Mouse (Mus musculus) hindbrain, postnatal 0 days (tissue): ENCODE data around the gene Olfr1394. TPM values are rescaled to one million over a fixed set of nuclear protein-coding genes. Genes with fewer than 3 reads are reported as not detected.
"Not testable (repeated sequence)": the region's sequence is repeated elsewhere in the genome, so short reads cannot be mapped to it uniquely, and the experiment has no call there.

Experiments
- ATAC-seq: fragments of 200-750 bp; cut with Nextera tagmentation; 2 replicates; pipeline ENCODE4 v1.8.0; 2017; ENCODE audit warnings: mild to moderate bottlenecking, moderate TSS enrichment, moderate library complexity
- DNase-seq: peaks from one replicate; pipeline ENCODE4 v3.0.0-alpha.2; 2015; ENCODE audit warnings: low spot score
- H3K27ac ChIP-seq: fragments of 300-500 bp; sonication (generic); 2 replicates; pipeline ENCODE4 v1.5.1; 2014; ENCODE audit warnings: mild to moderate bottlenecking
- H3K27me3 ChIP-seq: fragments of 300-500 bp; sonication (generic); 2 replicates; pipeline ENCODE4 v1.6.1; 2014; ENCODE audit warnings: low read length, mixed read lengths; ENCODE audit not compliant: insufficient read depth
- H3K36me3 ChIP-seq: fragments of 300-500 bp; sonication (generic); 2 replicates; pipeline ENCODE4 v1.6.1; 2014; ENCODE audit warnings: low read length, mixed read lengths; ENCODE audit not compliant: insufficient read depth
- H3K4me1 ChIP-seq: fragments of 300-500 bp; sonication (generic); 2 replicates; pipeline ENCODE4 v1.6.1; 2014; ENCODE audit warnings: antibody characterized with exemption, low read length, mixed read lengths; ENCODE audit not compliant: insufficient read depth
- H3K4me2 ChIP-seq: fragments of 300-500 bp; sonication (generic); 2 replicates; pipeline ENCODE4 v1.6.1; 2014; ENCODE audit warnings: low read depth, mild to moderate bottlenecking, low read length, moderate library complexity, mixed read lengths
- H3K4me3 ChIP-seq: fragments of 300-500 bp; sonication (generic); 2 replicates; pipeline ENCODE4 v1.5.1; 2014; ENCODE audit warnings: low read length
- H3K9ac ChIP-seq: fragments of 300-500 bp; sonication (generic); replicated peaks from 2 replicates; pipeline ENCODE4 v1.6.1; 2014; ENCODE audit warnings: mild to moderate bottlenecking, low read length, moderate library complexity, mixed read lengths
- H3K9me3 ChIP-seq: fragments of 300-500 bp; sonication (generic); 2 replicates; pipeline ENCODE4 v1.6.1; 2016; ENCODE audit warnings: low read length, mixed read lengths
- CTCF ChIP-seq: IDR thresholded peaks from 2 replicates; pipeline ENCODE4 v1.5.1; 2016; ENCODE audit warnings: antibody characterized with exemption, control low read depth, low read depth
- WGBS: fragments of 180-500 bp; shearing (Covaris S2); extraction: QIAGEN DNeasy Blood & Tissue Kit; methylation state at CpG from one replicate; pipeline ENCODE4 v1.1.7; 2014; 5-methylcytosine and 5-hydroxymethylcytosine counted together
- polyA plus RNA-seq: library from polyadenylated mRNA; unstranded; fragments of >200 nt; fragmentation: Nextera tagmentation; extraction: Ambion mirVana; gene quantifications from 2 replicates; pipeline ENCODE4 v1.2.1, GENCODE M21; 2015
- total RNA-seq: library from RNA; depleted of rRNA; stranded (reverse); fragments of >200 nt; gene quantifications from 2 replicates; pipeline ENCODE4 v1.2.3, GENCODE M21; 2014

Olfr1394 gene
- total and polyA plus RNA-seq, 2 experiments from 2014 or later = not detected

GRCm38 (mm10) chr11:49189737-49190136, 35.6 kb downstream of the Olfr1394 start:
- Histone ChIP-seq H3K36me3 (no peaks in the 10 kb centered on the region), H3K9me3 (no peaks in the 10 kb centered on the region), H3K4me3 (no peak overlapping the region), H3K27ac (no peak overlapping the region), H3K27me3 (no peaks in the 10 kb centered on the region), H3K9ac (no peak overlapping the region), H3K4me1 (no peaks in the 10 kb centered on the region), H3K4me2 (no peak overlapping the region)
- TF ChIP-seq CTCF = peak; percentile 76
- peak; percentile 70 for DNase-seq
- no peak for ATAC-seq
- WGBS = 6% methylated on average over 7 of the region's 7 CpGs

- TF ChIP-seq CTCF = no peak
- no peaks in the 10 kb centered on the region for H3K4me1 ChIP-seq
- H3K4me2 ChIP-seq = no peak overlapping the region
- no peak overlapping the region for H3K4me3 ChIP-seq
- no peaks in the 10 kb centered on the region for H3K36me3 ChIP-seq
- 62% methylated on average over 2 of the region's 2 CpGs for WGBS
- DNase-seq = no peak
- H3K9me3 ChIP-seq = no peaks in the 10 kb centered on the region
- no peak overlapping the region for H3K9ac ChIP-seq
- no peaks in the 10 kb centered on the region for H3K27me3 ChIP-seq
- no peak overlapping the region for H3K27ac ChIP-seq
- ATAC-seq = no peak
These were observed 36.9 kb downstream of the Olfr1394 start for GRCm38 (mm10) chr11:49191083-49191482.

GRCm38 (mm10) chr11:49194771-49195170, 40.6 kb downstream of the Olfr1394 start:
- not testable (repeated sequence) for ATAC-seq, DNase-seq, H3K27ac ChIP-seq, H3K9ac ChIP-seq, H3K4me1 ChIP-seq, H3K4me3 ChIP-seq, H3K9me3 ChIP-seq, H3K27me3 ChIP-seq, H3K36me3 ChIP-seq, H3K4me2 ChIP-seq
- WGBS = 92% methylated on average over 9 of the region's 9 CpGs

- Histone ChIP-seq H3K4me2 (no peak overlapping the region), H3K9me3 (no peaks in the 10 kb centered on the region), H3K4me3 (no peak overlapping the region), H3K27me3 (no peaks in the 10 kb centered on the region), H3K9ac (no peak overlapping the region), H3K4me1 (no peaks in the 10 kb centered on the region), H3K36me3 (no peaks in the 10 kb centered on the region), H3K27ac (no peak overlapping the region)
- TF ChIP-seq CTCF = no peak
- DNase-seq = no peak
- WGBS = 92% methylated on average over 7 of the region's 7 CpGs
- ATAC-seq = no peak
These were observed 41.7 kb downstream of the Olfr1394 start for GRCm38 (mm10) chr11:49195819-49196322.

GRCm38 (mm10) chr11:49200666-49201065, 46.5 kb downstream of the Olfr1394 start:
- Histone ChIP-seq H3K27me3 (no peaks in the 10 kb centered on the region), H3K27ac (no peak overlapping the region), H3K36me3 (no peaks in the 10 kb centered on the region), H3K9ac (no peak overlapping the region), H3K4me1 (peaks cover 10% of the 10 kb centered on the region), H3K9me3 (no peaks in the 10 kb centered on the region), H3K4me2 (no peak overlapping the region), H3K4me3 (no peak overlapping the region)
- TF ChIP-seq CTCF = no peak
- ATAC-seq (no peak), DNase-seq (no peak)

GRCm38 (mm10) chr11:49201142-49201541, 47.0 kb downstream of the Olfr1394 start:
- H3K27me3 ChIP-seq = no peaks in the 10 kb centered on the region
- H3K9me3 ChIP-seq = no peaks in the 10 kb centered on the region
- H3K4me2 ChIP-seq = no peak overlapping the region
- no peaks in the 10 kb centered on the region for H3K36me3 ChIP-seq
- DNase-seq = no peak
- no peak for TF ChIP-seq CTCF
- no peak for ATAC-seq
- no peak overlapping the region for H3K9ac ChIP-seq
- H3K4me3 ChIP-seq = no peak overlapping the region
- peaks cover 11% of the 10 kb centered on the region for H3K4me1 ChIP-seq
- no peak overlapping the region for H3K27ac ChIP-seq

GRCm38 (mm10) chr11:49202071-49202470, 47.9 kb downstream of the Olfr1394 start:
- peaks cover 11% of the 10 kb centered on the region for H3K4me1 ChIP-seq
- H3K27ac ChIP-seq = peak overlapping the region; percentile 97
- no peak for TF ChIP-seq CTCF
- H3K9ac ChIP-seq = peak overlapping the region; percentile 97; the same call in 1 of the 2 replicates
- DNase-seq (no peak), ATAC-seq (no peak)
- 63% methylated on average over 2 of the region's 2 CpGs for WGBS
- no peaks in the 10 kb centered on the region for H3K27me3 ChIP-seq
- no peaks in the 10 kb centered on the region for H3K9me3 ChIP-seq
- peak overlapping the region; percentile 88 for H3K4me2 ChIP-seq
- H3K4me3 ChIP-seq = peak overlapping the region; percentile 92
- H3K36me3 ChIP-seq = no peaks in the 10 kb centered on the region
